Mouse (Mus musculus) kidney, embryonic 15.5 days (tissue): Measurements from ENCODE around the gene Abca4. TPM values are rescaled to one million over a fixed set of nuclear protein-coding genes. Genes with fewer than 3 reads are reported as not detected.

Source experiments
- ATAC-seq: fragments of 200-750 bp; cut with Nextera tagmentation; replicated peaks from 2 replicates; pipeline ENCODE4 v1.8.0; 2017; ENCODE audit warnings: moderate TSS enrichment; ENCODE audit not compliant: low FRiP score
- H3K27ac ChIP-seq: fragments of 300-500 bp; sonication (generic); 2 replicates; pipeline ENCODE4 v1.5.1; 2015; ENCODE audit warnings: mild to moderate bottlenecking, inconsistent platforms
- H3K27me3 ChIP-seq: fragments of 300-500 bp; sonication (generic); 2 replicates; pipeline ENCODE4 v1.6.1; 2015; ENCODE audit warnings: inconsistent platforms
- H3K36me3 ChIP-seq: fragments of 300-500 bp; sonication (generic); 2 replicates; pipeline ENCODE4 v1.6.1; 2015; ENCODE audit warnings: inconsistent platforms
- H3K4me1 ChIP-seq: fragments of 300-500 bp; sonication (generic); 2 replicates; pipeline ENCODE4 v1.6.1; 2015; ENCODE audit warnings: inconsistent platforms
- H3K4me2 ChIP-seq: fragments of 300-500 bp; sonication (generic); 2 replicates; pipeline ENCODE4 v1.6.1; 2015; ENCODE audit warnings: moderate library complexity, mild to moderate bottlenecking, inconsistent platforms
- H3K4me3 ChIP-seq: fragments of 300-500 bp; sonication (generic); replicated peaks from 2 replicates; pipeline ENCODE4 v1.5.1; 2015; ENCODE audit warnings: mild to moderate bottlenecking, inconsistent platforms
- H3K9ac ChIP-seq: fragments of 300-500 bp; sonication (generic); 2 replicates; pipeline ENCODE4 v1.6.1; 2015; ENCODE audit warnings: mild to moderate bottlenecking, inconsistent platforms
- H3K9me3 ChIP-seq: fragments of 300-500 bp; sonication (generic); replicated peaks from 2 replicates; pipeline ENCODE4 v1.6.1; 2016; ENCODE audit warnings: inconsistent platforms
- WGBS: fragments of 180-500 bp; shearing (Covaris S2); methylation state at CpG from one replicate; pipeline ENCODE4 v1.1.7; 2015; ENCODE audit warnings: mixed read lengths; 5-methylcytosine and 5-hydroxymethylcytosine counted together
- polyA plus RNA-seq: library from polyadenylated mRNA; unstranded; fragments of >200 nt; fragmentation: Nextera tagmentation; extraction: Ambion mirVana; gene quantifications from 2 replicates; pipeline ENCODE4 v1.2.1, GENCODE M21; 2015

Gene Abca4
- polyA plus RNA-seq, 1 experiment from 2014 or later = 0.70 TPM

DNA sequence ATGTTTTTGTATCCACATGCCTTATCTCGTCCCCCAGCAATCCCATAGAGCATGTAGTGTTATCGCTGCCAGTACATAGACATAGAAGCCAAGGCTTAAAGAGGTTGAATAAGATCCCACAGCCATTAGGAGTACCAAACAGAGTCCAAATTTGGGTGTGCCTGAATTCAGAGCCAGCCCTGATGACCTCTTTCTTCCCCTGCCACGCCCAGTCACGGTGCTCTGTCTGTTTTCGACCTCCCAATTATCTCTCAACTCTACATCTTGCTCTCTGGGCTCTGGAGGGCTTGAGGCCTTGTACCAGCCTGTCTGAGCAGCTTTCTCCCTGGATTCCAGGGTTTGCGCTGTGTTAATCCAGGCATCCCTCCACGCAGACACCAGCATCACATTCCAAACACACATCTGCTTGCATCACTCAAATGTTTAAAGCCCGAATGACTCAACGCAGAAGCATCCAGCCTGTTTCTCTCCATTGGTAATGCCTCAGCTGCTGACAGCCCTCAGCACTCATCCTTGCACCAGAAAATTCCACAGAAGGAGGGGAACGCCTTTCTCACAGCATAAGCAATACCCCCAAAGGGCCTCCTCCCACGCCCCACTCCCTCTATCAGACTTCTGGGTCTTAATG lies 43.9 kb downstream of the Abca4 start:
- Histone ChIP-seq H3K9ac (no peak overlapping the region), H3K27ac (0 out of 2 replicates have a peak overlapping the region, but pooled peaks have one; percentile 0), H3K9me3 (no peaks in the 10 kb centered on the region), H3K4me2 (no peak overlapping the region), H3K4me1 (peaks cover 23% of the 10 kb centered on the region; the same call in 1 of the 2 replicates), H3K27me3 (no peaks in the 10 kb centered on the region), H3K4me3 (no peak overlapping the region), H3K36me3 (no peaks in the 10 kb centered on the region)
- ATAC-seq = 0 out of 2 replicates have a peak, but pooled peaks have one; percentile 15
- 74% methylated on average over 11 of the region's 11 CpGs for WGBS

DNA sequence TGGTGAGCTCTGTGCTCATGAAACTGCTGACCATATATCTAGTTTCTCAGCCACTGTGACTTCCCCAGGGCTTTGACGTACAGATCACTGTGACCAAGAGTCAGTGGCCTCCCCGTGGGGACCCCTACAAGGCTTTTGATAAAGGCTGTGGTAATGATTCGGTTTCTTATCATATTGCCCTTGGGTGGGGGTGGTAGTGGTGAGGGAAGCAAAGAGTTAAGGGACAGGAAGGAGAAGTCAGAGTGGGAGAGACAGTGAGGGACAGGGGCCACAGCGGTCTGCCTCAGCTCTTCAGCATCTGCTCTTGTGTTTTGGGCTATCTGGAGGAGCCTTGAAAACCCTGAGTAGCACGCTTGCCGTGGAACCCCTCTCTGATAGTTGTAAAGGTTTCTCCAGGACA lies 46.1 kb downstream of the Abca4 start:
- no peak overlapping the region for H3K4me3 ChIP-seq
- no peak overlapping the region for H3K4me2 ChIP-seq
- no peaks in the 10 kb centered on the region for H3K9me3 ChIP-seq
- H3K36me3 ChIP-seq = no peaks in the 10 kb centered on the region
- ATAC-seq = no peak
- no peak overlapping the region for H3K27ac ChIP-seq
- peaks cover 15% of the 10 kb centered on the region; the same call in 1 of the 2 replicates for H3K4me1 ChIP-seq
- 84% methylated on average over 6 of the region's 6 CpGs for WGBS
- no peaks in the 10 kb centered on the region for H3K27me3 ChIP-seq
- no peak overlapping the region for H3K9ac ChIP-seq

DNA sequence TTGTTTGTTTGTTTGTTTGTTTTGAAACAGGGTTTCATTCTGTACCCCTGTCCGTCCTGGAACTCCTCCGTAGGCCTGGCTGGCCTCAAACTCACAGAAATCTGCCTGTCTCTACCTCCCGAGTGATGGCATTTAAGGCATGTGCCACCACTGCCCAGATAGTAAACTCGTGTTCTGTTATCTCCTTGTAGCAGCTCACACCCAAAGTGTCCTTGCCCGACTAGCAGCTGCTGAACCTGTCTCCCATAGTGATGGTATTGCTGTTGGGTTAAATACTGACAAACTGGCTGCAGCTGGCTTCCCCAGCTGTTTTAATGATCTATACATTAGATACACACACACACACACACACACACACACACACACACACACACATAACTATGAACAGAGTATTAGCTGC lies 55.5 kb downstream of the Abca4 start:
- Histone ChIP-seq H3K4me1 (peaks cover 8% of the 10 kb centered on the region), H3K4me2 (no peak overlapping the region), H3K27me3 (no peaks in the 10 kb centered on the region), H3K27ac (no peak overlapping the region), H3K36me3 (no peaks in the 10 kb centered on the region), H3K4me3 (no peak overlapping the region), H3K9me3 (no peaks in the 10 kb centered on the region), H3K9ac (no peak overlapping the region)
- ATAC-seq = no peak
- WGBS = 71% methylated on average over 5 of the region's 5 CpGs

- Histone ChIP-seq H3K9me3 (no peaks in the 10 kb centered on the region), H3K36me3 (no peaks in the 10 kb centered on the region), H3K4me1 (peaks cover 13% of the 10 kb centered on the region), H3K4me3 (no peak overlapping the region), H3K27ac (0 out of 2 replicates have a peak overlapping the region, but pooled peaks have one; percentile 11), H3K27me3 (no peaks in the 10 kb centered on the region), H3K9ac (no peak overlapping the region), H3K4me2 (no peak overlapping the region)
- ATAC-seq = peak; percentile 50; the same call in 1 of the 2 replicates
- WGBS = 49% methylated on average over 7 of the region's 7 CpGs
Observed at GRCm38 (mm10) chr3:122102091-122102490, 57.8 kb downstream of the Abca4 start.

DNA sequence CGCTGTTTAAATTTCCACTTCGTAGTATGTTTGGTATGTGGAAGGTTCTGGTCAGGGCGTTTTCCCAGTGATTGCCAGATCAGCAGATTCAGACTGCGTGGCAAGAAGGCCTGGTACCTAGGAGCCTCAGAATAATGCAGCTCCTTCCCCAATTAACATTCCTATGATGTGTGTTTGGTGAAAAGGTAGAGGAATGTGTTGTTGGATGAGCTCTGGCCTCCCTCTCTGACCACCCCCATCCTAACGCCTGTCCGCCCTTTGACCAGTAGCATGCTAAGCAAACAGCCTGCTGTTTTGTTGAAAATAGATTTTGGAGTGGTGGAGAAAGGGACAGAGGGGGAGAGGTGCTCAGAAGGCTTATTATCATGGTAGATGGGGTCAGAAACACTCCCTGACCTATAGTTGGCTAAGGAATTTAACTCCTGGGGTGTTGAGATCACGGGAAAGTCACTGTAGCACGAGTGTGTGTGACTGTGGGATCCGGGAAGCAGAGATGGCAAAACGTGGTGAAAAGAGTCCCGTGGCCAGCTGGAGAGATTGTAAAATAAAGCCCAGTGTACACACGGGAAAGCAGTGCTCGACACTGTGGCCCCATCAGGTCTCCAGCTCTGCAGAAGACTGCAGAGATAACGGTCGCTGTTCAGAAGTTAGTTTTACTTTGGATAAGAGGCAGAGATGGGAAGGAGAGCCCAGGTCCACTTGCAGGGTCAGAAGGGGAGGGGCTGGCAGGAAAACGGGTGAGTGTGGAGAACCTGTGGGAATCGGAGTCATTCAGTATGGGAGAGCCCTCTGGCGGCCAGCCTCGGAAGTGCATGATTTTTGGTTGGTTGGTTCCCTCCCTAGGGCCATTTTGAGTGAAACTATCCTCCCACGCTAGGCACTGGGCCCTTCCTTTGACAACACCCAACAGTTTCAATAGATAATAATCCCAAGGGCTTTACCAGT lies 59.9 kb downstream of the Abca4 start:
- H3K4me1 ChIP-seq = peaks cover 15% of the 10 kb centered on the region
- peak overlapping the region; percentile 53 for H3K4me2 ChIP-seq
- H3K27me3 ChIP-seq = no peaks in the 10 kb centered on the region
- H3K9me3 ChIP-seq = no peaks in the 10 kb centered on the region
- no peaks in the 10 kb centered on the region for H3K36me3 ChIP-seq
- 32% methylated on average over 20 of the region's 20 CpGs for WGBS
- H3K9ac ChIP-seq = no peak overlapping the region
- ATAC-seq = peak; percentile 72
- peak overlapping the region; percentile 30; the same call in 1 of the 2 replicates for H3K27ac ChIP-seq
- peak overlapping the region; percentile 24 for H3K4me3 ChIP-seq

DNA sequence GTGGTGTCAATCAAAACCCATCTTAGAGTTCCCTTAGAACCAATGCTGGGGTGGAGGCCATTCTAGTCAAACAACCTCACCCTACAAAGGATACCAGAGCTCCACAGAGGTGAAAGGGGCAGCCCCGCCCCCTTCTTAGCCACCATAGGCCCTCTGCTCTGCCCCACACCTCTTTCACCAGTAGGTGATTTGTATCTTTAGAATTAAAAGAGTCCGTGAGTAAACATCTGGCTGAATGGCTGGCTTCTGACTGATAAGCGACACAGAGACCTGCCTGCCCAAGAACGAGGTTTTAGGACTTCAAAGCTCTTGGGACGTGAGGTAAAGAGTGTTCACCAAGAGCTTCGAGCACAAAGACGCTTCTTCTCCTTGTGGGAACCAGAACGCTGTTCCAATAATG lies 62.7 kb downstream of the Abca4 start:
- peak overlapping the region; percentile 15; the same call in 1 of the 2 replicates for H3K27ac ChIP-seq
- no peak overlapping the region for H3K4me3 ChIP-seq
- H3K4me2 ChIP-seq = no peak overlapping the region
- peaks cover 3% of the 10 kb centered on the region; the same call in 1 of the 2 replicates for H3K27me3 ChIP-seq
- no peaks in the 10 kb centered on the region for H3K9me3 ChIP-seq
- no peaks in the 10 kb centered on the region for H3K36me3 ChIP-seq
- no peak overlapping the region for H3K9ac ChIP-seq
- no peak for ATAC-seq
- peaks cover 18% of the 10 kb centered on the region for H3K4me1 ChIP-seq
- 71% methylated on average over 8 of the region's 8 CpGs for WGBS

DNA sequence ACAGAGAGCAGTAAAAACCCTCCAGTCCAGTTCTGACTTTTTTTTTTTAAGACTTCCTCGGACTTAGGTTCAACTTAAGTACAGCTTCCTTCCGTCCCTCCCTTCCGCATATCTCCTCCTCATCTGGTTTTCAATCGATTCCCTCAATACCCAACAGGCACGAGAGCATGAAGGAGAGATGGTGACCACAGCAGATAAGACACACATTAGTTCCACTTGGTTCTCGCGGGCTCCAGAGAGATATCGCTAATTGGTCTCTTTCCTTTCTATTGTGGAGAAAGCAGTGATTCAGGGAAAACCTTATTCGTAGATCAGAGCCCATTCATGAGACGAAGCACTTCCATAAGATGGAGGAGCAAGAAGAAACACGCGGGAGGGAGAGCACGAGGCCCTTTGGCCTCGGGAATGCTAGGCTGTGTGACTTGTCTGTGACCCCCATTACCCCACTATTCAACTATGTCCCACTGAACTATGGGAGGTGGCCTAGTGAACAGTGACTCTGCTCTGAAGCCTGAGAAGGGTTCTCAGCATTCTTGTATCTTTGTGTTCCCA lies 63.5 kb downstream of the Abca4 start:
- Histone ChIP-seq H3K4me3 (no peak overlapping the region), H3K27me3 (peaks cover 3% of the 10 kb centered on the region; the same call in 1 of the 2 replicates), H3K9me3 (no peaks in the 10 kb centered on the region), H3K9ac (no peak overlapping the region), H3K4me1 (peaks cover 22% of the 10 kb centered on the region), H3K4me2 (no peak overlapping the region), H3K36me3 (no peaks in the 10 kb centered on the region), H3K27ac (0 out of 2 replicates have a peak overlapping the region, but pooled peaks have one; percentile 1)
- 71% methylated on average over 14 of the region's 14 CpGs for WGBS
- ATAC-seq = no peak

- Histone ChIP-seq H3K4me2 (no peak overlapping the region), H3K27ac (no peak overlapping the region), H3K27me3 (peaks cover 3% of the 10 kb centered on the region; the same call in 1 of the 2 replicates), H3K36me3 (no peaks in the 10 kb centered on the region), H3K4me1 (peaks cover 16% of the 10 kb centered on the region; the same call in 1 of the 2 replicates), H3K9me3 (no peaks in the 10 kb centered on the region), H3K9ac (no peak overlapping the region), H3K4me3 (no peak overlapping the region)
- ATAC-seq = peak; percentile 41
- 45% methylated on average over 4 of the region's 4 CpGs for WGBS
Observed at GRCm38 (mm10) chr3:122109461-122109860, 65.2 kb downstream of the Abca4 start.

DNA sequence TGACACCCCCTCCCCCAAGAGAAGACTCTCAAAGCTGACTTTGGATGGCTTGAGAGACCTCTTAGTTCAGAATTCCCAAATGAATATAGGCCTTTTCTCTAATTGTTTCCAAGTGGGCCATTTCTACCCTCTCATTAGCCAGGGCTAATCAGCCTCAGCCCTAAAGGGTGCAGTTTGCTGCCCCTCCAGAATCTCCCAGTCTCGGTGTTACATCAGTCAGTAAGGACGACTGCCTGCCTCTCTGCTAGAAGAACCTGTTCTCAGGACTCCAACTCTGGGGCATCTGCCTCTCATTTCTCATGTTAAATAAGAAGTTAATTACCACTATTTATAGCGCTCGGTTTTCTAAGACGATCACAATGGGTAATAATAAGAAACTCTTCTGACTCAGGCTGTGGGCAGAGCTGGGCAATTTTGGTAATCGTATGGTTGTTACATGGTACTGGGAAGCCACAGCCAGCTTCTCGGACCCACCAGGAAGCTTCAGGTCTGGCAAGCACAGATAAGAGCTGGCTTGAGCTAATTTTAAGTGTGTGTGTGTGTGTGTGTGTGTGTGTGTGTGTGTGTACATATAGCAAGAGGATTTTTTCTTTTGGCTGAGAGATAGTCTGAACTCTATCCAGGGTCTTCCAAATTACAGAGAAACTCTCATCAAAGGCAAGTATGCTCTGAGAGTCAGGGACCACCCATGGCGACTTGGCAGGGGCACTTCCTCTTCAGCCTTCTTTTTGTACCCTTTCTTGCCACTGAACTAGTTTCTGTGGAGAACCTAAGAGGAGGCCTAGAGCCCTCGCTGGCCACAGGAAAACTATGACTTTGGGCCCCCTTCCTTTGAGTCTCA lies 67.1 kb downstream of the Abca4 start:
- H3K36me3 ChIP-seq = no peaks in the 10 kb centered on the region
- H3K9me3 ChIP-seq = no peaks in the 10 kb centered on the region
- H3K4me3 ChIP-seq = no peak overlapping the region
- H3K4me1 ChIP-seq = peaks cover 11% of the 10 kb centered on the region; the same call in 1 of the 2 replicates
- 35% methylated on average over 9 of the region's 9 CpGs for WGBS
- no peak for ATAC-seq
- peaks cover 3% of the 10 kb centered on the region; the same call in 1 of the 2 replicates for H3K27me3 ChIP-seq
- no peak overlapping the region for H3K27ac ChIP-seq
- no peak overlapping the region for H3K4me2 ChIP-seq
- no peak overlapping the region for H3K9ac ChIP-seq

GRCm38 (mm10) chr3:122118651-122119214 lies 74.5 kb downstream of the Abca4 start:
- peaks cover 37% of the 10 kb centered on the region for H3K4me1 ChIP-seq
- no peak overlapping the region for H3K9ac ChIP-seq
- no peak for ATAC-seq
- H3K4me3 ChIP-seq = no peak overlapping the region
- peak overlapping the region; percentile 76 for H3K27ac ChIP-seq
- no peak overlapping the region for H3K4me2 ChIP-seq
- 44% methylated on average over 9 of the region's 9 CpGs for WGBS
- H3K36me3 ChIP-seq = no peaks in the 10 kb centered on the region
- no peaks in the 10 kb centered on the region for H3K27me3 ChIP-seq
- no peaks in the 10 kb centered on the region for H3K9me3 ChIP-seq

GRCm38 (mm10) chr3:122119733-122120132 lies 75.5 kb downstream of the Abca4 start:
- no peak for ATAC-seq
- Histone ChIP-seq H3K4me3 (no peak overlapping the region), H3K36me3 (no peaks in the 10 kb centered on the region), H3K4me1 (peaks cover 37% of the 10 kb centered on the region), H3K4me2 (no peak overlapping the region), H3K27ac (peak overlapping the region; percentile 76), H3K9ac (no peak overlapping the region), H3K27me3 (no peaks in the 10 kb centered on the region), H3K9me3 (no peaks in the 10 kb centered on the region)
- WGBS = 76% methylated on average over 7 of the region's 7 CpGs
